ENCODE assay signal across 12 mouse cellular contexts in genomic region chr3:123967373-123967772, GRCm38 (mm10).
"Had no signal": no experiment of that assay in that cellular context is flagged by ENCODE, and none has a peak within 500 bp of the region (broad histone marks: within the 10 kb centered on the region; RNA-seq: fewer than 3 reads in every experiment).

No protein-coding gene starts in this region.

- DNase-seq: gastrocnemius, postnatal 10 days; gastrocnemius, postnatal 25 days; heart, adult 18-20 months; heart, postnatal 10 days; heart, postnatal 4 days; kidney, adult 18-20 months; kidney, adult 8-10 months; kidney, postnatal 10 days; kidney, postnatal 25 days; kidney, postnatal 4 days; liver; liver, embryonic 13.5 days had no signal
